Mouse (Mus musculus): ENCODE measurements at regions not wholly inside any gene's neighbourhood (a gene's known extent, or its start where the extent isn't known, plus 50 kb on each side); places are given as distances from the start of the nearest gene placed in this dataset.

DNA sequence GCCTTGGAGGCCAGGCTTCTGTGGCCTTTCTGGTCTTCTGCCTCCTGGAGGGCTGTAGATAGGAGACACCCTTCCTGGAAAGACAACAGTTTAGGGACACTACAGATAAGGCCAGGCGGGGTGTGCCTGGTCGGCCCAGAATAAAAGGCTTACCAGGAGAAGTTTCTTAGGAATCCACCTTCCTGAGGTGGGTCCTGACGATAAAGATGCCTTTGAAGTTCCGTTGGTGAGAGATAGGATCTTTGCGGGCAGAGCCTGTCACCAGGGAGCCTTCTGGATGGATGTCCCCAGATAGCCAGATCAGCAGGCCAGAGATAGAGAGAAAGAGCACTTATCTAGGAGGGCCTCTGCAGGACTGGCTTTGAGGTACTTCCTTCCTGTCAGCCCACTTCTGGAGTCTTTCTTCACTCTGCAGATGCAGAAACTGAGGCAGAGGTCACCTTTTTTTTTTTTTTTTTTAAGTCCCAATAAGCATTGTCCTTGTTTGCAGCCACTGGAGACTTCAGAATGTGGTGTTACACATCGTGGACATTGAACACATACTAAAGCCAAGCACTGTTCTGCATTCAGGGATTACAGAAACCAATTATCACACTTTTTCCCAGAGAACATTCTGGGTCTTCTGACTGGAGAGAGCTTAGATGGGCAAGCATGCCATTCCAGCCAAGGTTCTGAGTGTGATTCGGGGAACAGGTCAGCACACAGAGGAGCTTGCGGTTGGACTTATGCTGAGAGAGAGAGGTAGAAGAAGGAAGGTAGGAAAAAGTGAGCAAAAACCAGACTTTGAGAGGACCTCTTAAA, 1236.3 kb upstream of the A1bg start:
- peak; percentile 99 for TF ChIP-seq GATA1 (IDR thresholded peaks at IDR 0.05; ENCODE audit: low read length)

DNA sequence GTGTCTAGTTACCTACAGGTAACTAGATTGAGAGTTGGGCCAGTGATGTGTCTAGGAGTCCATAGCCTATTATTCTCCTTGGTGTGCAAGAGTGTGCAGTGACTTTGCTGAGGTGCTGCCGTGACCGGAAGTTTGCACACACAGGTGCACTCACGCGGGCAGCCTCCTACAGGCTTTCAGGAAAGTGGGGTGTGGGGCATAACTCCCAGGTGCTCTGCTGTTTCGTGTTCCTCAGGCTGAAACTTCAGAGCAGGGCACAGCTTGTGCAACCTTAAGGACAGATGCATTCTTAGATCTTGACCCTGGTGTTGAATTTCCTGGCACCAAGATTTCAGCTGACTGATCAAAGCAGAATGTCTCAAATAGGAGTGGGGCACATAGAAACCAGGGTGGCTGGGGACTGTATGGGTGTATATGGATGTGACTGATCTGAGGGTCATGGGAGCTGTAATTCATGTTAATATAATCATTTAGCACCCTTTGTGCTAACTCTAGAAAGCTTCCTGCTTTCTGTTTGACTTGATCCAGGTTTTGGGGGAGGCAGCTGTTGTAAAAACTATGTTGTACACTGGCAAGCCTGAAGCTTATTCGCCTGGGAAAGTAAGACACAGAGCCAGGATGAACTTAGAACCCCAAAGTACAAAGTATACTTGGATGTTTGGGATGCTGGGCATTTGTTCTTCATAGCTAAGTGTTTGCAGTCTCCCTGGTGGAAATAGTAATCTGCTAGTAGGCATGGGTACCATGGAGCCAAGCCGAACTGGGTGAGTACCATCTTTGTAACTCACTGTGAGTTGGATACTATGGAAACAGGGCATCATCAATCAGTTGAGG, 1234.6 kb upstream of the A1bg start:
- TF ChIP-seq GATA1 (IDR thresholded peaks at IDR 0.05; ENCODE audit: low read length): no peak

DNA sequence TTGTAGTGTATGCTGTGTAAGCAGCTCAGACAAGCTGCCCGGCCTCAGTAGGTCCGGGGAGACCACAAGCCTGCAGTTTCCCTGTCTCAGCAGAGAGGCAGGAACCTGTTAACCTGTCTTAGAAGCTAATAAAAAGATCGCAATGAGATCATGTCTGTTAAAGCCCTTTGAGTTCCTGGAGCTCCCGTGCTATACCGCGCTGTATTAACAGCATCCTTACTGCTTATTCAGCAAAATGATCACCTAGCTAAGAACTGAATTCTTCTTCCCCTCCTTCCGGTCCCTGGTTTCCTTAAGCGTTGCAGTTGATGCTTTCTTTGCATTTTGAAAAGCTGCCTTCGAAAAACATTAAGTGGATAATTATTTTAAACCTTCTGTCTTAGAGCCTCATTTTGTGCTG, 1230.4 kb upstream of the A1bg start:
- TF ChIP-seq GATA1 (IDR thresholded peaks at IDR 0.05; ENCODE audit: low read length): no peak

DNA sequence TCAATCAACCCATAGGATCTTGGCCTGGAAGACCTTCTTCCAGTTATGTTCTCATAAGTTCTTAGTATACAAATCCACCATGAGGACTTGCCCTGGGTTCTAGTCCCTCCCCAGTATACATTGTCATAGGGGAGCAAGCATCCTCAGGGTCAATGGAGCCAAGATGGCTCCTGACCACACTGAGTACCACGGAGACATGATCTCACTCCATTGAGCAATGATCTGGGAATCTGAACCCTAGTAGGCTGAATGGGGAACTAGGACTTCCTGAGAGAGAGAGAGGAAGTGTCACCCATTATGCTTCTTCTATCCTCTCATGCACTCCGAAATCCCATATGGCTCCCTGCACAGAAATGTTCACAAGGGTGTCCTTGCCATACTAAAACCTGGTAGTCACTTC, 1229.3 kb upstream of the A1bg start:
- TF ChIP-seq GATA1 (IDR thresholded peaks at IDR 0.05; ENCODE audit: low read length): no peak

DNA sequence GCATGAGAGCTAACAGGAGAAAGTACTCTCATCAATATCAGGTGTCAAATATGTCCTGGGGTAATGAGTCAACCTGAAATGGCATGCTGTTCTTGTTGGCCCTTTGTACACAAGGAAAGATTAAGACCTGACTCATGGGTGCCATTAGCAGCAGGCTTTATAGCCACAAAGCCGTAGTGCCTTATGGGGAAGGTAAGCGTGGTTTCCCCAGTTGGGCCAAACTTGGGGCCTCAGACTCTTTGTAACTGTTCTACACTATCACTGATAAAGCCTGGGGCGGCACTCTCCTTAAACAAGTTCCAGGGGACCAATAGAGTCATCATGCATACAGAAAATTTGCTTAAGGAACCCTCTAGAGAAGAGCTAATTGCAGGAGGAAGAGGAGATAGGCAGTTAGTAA, 1228.9 kb upstream of the A1bg start:
- no peak for TF ChIP-seq GATA1 (IDR thresholded peaks at IDR 0.05; ENCODE audit: low read length)

DNA sequence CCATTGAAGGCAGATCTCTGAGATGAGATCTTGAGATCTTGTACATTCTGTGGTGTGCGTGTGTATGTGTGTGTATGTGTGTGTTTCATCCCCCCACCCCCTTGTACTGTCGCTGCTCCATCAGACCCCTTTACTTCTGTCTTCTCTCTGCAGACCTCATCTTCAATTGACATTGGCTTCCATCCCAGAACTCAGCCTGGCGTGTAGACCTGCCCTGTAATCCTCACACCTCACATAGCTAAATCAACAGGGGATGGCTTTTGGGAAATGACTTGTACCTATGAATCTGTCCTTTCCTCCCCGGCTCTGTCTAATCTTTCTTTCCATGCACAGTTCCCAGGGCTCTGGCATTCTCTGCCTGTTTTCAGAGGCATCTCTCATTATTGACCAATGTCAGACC, 1227.5 kb upstream of the A1bg start:
- TF ChIP-seq GATA1 (IDR thresholded peaks at IDR 0.05; ENCODE audit: low read length): no peak

DNA sequence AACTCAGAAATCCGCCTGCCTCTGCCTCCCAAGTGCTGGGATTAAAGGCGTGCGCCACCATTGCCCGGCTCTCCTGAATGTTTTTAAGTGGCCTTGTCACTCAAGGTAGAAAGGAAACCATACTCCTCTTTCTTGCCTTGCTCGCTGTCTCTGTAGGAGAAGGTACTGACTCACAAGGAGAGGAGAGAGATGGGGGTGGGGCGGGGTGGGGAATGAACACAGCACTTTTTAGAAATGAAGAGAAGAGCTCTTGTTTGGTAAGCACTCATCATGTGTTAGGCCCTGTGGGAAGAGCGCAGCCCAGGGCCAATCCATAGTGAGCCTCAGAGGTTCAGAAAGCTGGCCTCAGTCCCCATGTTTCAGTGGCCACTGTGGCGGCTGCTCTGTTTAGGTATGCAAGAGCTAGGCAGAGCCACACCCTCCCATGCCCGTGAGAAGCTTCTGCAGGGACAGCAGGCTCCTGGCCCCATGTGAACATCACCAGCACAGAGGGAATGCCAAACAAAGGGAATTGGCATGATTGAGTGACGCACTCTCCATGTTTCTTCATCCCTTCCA, 1225.9 kb upstream of the A1bg start:
- TF ChIP-seq GATA1 (IDR thresholded peaks at IDR 0.05; ENCODE audit: low read length): no peak

DNA sequence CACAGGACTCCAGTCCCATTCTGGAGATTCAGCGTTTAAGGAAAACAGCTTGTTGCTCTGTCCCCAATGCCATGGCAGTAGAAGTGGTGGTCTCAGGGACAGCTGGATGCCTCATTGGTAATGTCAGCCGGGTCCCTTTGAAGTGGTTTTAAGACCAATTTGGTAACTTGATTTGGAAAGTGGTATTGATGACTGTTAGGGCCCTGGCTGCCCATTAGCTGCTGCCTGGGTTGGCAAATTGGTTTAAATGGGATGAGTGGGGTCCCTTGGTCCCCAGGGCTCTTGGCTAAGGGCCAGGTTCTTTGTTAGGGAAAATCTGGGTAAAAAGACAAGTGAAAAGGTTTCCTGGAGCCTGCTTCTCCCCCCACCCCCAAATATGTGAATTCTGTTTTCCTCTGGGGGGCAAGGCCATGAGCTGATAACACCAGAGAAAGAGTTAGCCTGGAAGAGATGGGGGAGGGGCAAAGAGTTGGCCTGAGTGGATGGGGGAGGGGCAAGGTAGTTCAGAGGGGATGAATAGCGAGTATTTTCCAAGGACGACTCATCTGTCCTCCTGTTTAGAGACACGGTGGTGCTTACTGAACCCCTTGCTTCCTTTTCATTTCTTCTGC, 1224.6 kb upstream of the A1bg start:
- no peak for TF ChIP-seq GATA1 (IDR thresholded peaks at IDR 0.05; ENCODE audit: low read length)

DNA sequence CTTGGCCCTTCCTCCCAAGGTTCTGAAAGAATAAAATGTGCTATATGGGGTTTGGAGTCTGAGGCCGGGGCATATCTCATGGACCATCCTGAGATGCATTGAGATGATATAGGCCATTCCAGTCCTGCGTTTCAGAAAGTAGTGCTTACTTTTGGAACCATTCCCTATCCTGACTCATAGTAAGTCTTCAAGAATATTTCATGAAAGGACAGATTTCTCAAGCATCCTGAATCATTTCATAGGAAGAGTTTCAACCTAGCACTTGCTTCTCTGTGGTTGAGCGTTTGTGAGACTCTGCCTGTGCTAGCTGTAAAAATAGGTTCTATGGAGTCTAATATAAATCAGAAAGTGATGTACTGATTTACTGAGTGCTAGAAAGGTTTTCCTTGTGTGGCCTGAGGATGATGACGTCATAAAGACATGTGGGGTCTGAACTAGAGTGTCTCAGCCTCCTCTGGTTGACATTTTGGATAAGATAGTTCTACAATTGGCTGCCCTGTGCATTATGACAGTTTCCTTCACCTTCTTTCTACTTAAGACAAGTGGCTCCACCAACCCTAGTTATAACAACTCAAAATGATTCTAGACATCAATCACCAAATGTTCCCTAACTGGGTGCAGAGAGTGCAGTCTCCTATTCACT, 1223.0 kb upstream of the A1bg start:
- no peak for TF ChIP-seq GATA1 (IDR thresholded peaks at IDR 0.05; ENCODE audit: low read length)

DNA sequence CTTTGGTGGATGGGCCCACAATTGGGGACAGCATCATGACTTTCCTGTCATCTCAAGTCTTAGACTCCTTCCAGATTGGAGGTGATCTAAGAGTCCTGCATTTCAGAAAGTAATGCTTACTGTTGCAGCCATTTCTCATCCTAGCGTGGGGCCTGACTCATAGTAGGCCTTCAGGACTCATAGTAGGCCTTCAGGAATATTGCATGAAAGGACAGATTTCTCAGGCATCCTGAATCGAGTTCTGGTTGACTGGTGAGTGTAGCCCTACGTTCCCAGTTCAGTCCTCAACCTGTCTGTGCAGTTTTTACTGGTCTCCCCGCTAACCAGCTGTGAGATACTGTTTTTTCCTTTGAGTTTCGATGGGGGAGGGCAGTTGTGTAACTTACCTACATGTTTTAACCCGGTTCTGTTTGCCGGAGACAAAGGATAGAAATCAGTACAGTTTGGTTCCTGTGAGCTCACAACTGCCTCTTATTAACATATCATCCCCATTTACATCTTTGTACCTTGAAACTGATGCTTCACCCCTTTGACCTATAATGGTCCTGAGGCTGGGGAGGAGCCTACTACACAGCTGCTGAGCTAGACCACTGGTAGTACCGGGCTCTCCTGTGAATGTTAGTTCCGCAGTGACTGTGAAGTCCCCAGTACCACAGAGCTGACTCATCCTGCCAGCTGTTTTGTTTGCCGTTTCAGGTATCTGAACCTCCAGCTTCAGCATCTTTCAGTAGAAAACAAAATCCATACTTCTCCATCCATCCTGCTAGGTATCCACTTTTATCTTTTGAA, 1222.2 kb upstream of the A1bg start:
- TF ChIP-seq GATA1 (IDR thresholded peaks at IDR 0.05; ENCODE audit: low read length): no peak

DNA sequence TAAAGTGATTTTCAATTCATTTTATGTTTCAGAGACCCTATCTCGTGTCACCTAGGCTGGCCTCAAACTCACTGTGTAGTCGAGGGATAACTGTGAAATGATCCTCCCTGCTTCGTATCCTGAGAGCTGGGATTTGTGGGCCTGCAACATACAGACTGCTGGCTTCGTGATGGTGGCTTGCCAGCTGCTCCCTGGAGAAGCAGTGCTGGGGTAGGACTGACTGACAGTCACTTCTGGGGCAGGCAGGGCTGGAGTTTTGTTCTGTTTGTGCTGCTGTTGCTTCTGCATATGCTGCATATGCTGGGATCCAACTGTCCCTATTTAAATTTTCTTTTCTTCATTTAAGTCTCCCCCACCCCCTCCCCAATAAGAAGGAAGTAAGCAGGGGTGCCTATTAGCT, 1217.0 kb upstream of the A1bg start:
- TF ChIP-seq GATA1 (IDR thresholded peaks at IDR 0.05; ENCODE audit: low read length): no peak

DNA sequence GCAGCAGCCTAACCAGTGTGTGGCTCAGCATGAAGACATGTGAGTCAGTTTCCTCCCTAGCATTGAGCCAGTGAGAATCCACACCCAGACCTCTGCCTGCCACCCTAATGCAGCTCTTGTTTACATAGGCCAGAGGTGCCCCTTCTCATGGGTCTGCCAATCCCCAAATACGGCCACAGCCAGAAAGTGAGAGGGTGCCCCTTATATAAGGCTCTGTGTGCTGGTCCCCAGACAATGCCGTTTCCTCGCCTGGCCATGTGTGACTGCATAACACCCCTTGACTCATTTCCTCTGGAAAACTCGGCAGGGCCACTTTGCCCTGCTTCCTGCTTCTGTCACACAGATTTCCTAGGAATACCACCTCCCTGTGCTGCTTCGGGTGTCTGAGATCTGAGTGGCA, 1216.4 kb upstream of the A1bg start:
- no peak for TF ChIP-seq GATA1 (IDR thresholded peaks at IDR 0.05; ENCODE audit: low read length)

DNA sequence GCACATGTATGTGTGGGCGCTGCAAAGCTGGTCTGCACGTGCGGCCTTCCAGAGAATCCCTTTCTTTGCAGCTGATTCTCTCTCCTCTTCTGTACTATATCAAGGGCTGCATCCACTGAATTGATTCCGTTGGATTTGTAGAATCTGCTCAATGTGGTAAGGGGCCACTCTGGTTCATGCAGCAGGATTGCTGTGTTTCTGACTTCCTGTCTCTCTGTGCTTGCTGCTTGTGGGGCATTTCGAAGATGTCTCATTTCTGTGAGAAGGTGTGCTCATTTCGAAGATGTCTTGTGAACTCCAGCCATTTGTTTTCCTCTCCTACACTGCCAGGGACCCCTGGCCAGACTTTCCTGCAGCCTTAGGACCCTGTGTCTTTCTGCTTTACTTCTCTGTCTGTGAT, 1215.9 kb upstream of the A1bg start:
- TF ChIP-seq GATA1 (IDR thresholded peaks at IDR 0.05; ENCODE audit: low read length): no peak

DNA sequence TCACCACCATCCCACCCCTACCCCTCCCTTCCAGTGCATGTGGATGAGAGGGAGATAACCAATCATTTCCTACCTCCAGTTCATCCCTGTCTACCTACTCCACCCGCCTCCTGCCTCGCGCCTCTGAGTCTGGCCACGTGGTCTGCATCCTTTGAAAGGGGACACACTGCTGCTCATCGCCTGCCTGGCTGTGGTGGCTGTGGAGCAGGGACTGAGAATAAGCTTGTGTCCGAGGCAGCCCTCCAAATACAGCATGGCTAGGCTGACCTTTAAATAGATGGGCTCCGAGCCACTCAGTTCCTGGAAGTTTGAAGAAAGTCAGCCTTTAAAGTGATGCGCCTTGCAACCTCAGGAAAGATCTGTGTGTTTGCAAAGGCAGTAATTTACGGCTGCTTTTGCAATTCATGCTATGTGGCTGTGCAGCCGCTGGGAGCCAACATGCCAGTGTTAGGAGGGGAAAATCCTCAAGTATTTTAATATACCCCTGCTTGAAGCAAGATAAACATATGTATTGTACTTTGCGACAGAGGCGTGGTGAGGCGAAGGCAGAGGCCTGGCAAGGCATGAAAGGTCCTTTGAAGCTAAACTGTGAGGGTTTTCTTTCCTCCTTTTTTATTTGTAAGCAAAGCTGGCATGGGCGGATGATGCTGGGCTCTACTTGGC, 1214.3 kb upstream of the A1bg start:
- TF ChIP-seq GATA1 (IDR thresholded peaks at IDR 0.05; ENCODE audit: low read length): no peak
